Mouse (Mus musculus): ENCODE results near the gene Cetn4. TPM values are rescaled to one million over a fixed set of nuclear protein-coding genes. Genes with fewer than 3 reads are reported as not detected.

Gene Cetn4
- polyA plus RNA-seq, 1 experiment from 2014 or later = 2.0 TPM

- 70% methylated on average over 7 of the region's 7 CpGs for WGBS
- H3K4me2 ChIP-seq (ENCODE audit: low read depth, severe bottlenecking) = no peak overlapping the region
- H3K4me1 ChIP-seq (ENCODE audit: control insufficient read depth, insufficient read depth, low read length) = no peaks in the 10 kb centered on the region
- no peaks in the 10 kb centered on the region for H3K27me3 ChIP-seq (ENCODE audit: control insufficient read depth, insufficient read depth, low read length)
- H3K4me3 ChIP-seq (ENCODE audit: low read depth, low read length) = no peak overlapping the region
- DNase-seq (ENCODE audit: low spot score) (no peak), ATAC-seq (ENCODE audit: insufficient number of reproducible peaks, low FRiP score, low TSS enrichment, low read depth) (no peak)
- no peak overlapping the region for H3K27ac ChIP-seq (replicated peaks; ENCODE audit: low read depth, low read length)
- H3K9ac ChIP-seq (ENCODE audit: low read length) = no peak overlapping the region
- no peaks in the 10 kb centered on the region for H3K36me3 ChIP-seq (ENCODE audit: control insufficient read depth, insufficient read depth, low read length)
- H3K9me3 ChIP-seq (ENCODE audit: control insufficient read depth, low read length) = no peaks in the 10 kb centered on the region
Measured at GRCm38 (mm10) chr3:37290881-37291541, 21.5 kb downstream of the Cetn4 start.

DNA sequence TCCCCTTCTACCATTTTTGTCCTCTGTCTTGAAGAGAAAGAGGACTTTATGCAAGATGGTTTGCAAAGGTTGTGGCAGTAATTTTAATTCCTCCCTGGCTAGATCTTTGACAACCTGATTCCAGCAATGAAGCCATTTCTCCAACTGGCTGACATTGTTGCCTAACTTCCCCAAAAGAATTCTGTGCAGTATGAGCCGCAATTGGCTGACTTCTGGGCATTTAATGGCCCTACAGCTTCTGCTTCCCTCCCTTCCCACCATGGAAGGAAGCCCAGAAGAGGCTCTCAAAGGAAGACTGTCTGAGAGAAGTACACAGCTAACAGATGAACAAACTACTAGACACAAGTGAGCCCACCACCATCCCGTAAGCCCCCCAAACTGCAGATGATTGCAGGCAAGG lies 23.3 kb downstream of the Cetn4 start:
- Histone ChIP-seq H3K9me3 (ENCODE audit: control insufficient read depth, low read length) (no peaks in the 10 kb centered on the region), H3K4me3 (ENCODE audit: low read depth, low read length) (no peak overlapping the region), H3K4me2 (ENCODE audit: low read depth, severe bottlenecking) (no peak overlapping the region), H3K4me1 (ENCODE audit: control insufficient read depth, insufficient read depth, low read length) (no peaks in the 10 kb centered on the region), H3K9ac (ENCODE audit: low read length) (no peak overlapping the region), H3K27me3 (ENCODE audit: control insufficient read depth, insufficient read depth, low read length) (no peaks in the 10 kb centered on the region), H3K36me3 (ENCODE audit: control insufficient read depth, insufficient read depth, low read length) (no peaks in the 10 kb centered on the region), H3K27ac (replicated peaks; ENCODE audit: low read depth, low read length) (no peak overlapping the region)
- DNase-seq (ENCODE audit: low spot score) (no peak), ATAC-seq (ENCODE audit: insufficient number of reproducible peaks, low FRiP score, low TSS enrichment, low read depth) (no peak)
- 90% methylated on average over 2 of the region's 2 CpGs for WGBS

GRCm38 (mm10) chr3:37283234-37283633 lies 29.3 kb downstream of the Cetn4 start:
- no peak overlapping the region for H3K4me2 ChIP-seq (ENCODE audit: low read depth, severe bottlenecking)
- 81% methylated on average over 4 of the region's 4 CpGs for WGBS

GRCm38 (mm10) chr3:37282299-37282922 lies 30.1 kb downstream of the Cetn4 start:
- WGBS = 84% methylated on average over 11 of the region's 11 CpGs
- Histone ChIP-seq H3K27me3 (ENCODE audit: control insufficient read depth, insufficient read depth, low read length) (no peaks in the 10 kb centered on the region), H3K27ac (replicated peaks; ENCODE audit: low read depth, low read length) (no peak overlapping the region), H3K4me2 (ENCODE audit: low read depth, severe bottlenecking) (no peak overlapping the region), H3K9me3 (ENCODE audit: control insufficient read depth, low read length) (no peaks in the 10 kb centered on the region), H3K4me1 (ENCODE audit: control insufficient read depth, insufficient read depth, low read length) (no peaks in the 10 kb centered on the region), H3K4me3 (ENCODE audit: low read depth, low read length) (no peak overlapping the region), H3K36me3 (ENCODE audit: control insufficient read depth, insufficient read depth, low read length) (no peaks in the 10 kb centered on the region), H3K9ac (ENCODE audit: low read length) (no peak overlapping the region)
- DNase-seq (ENCODE audit: low spot score) (no peak), ATAC-seq (ENCODE audit: insufficient number of reproducible peaks, low FRiP score, low TSS enrichment, low read depth) (no peak)

More at GRCm38 (mm10) chr3:37283234-37283633, 29.3 kb downstream of the Cetn4 start:
- Histone ChIP-seq H3K4me3 (ENCODE audit: low read depth, low read length) (no peak overlapping the region), H3K27me3 (ENCODE audit: control insufficient read depth, insufficient read depth, low read length) (no peaks in the 10 kb centered on the region), H3K36me3 (ENCODE audit: control insufficient read depth, insufficient read depth, low read length) (no peaks in the 10 kb centered on the region), H3K9me3 (ENCODE audit: control insufficient read depth, low read length) (no peaks in the 10 kb centered on the region), H3K9ac (ENCODE audit: low read length) (no peak overlapping the region), H3K4me1 (ENCODE audit: control insufficient read depth, insufficient read depth, low read length) (no peaks in the 10 kb centered on the region), H3K27ac (replicated peaks; ENCODE audit: low read depth, low read length) (no peak overlapping the region)
- DNase-seq (ENCODE audit: low spot score) = no peak
- no peak for ATAC-seq (ENCODE audit: insufficient number of reproducible peaks, low FRiP score, low TSS enrichment, low read depth)

- Histone ChIP-seq H3K27ac (replicated peaks; ENCODE audit: low read depth, low read length) (no peak overlapping the region), H3K4me1 (ENCODE audit: control insufficient read depth, insufficient read depth, low read length) (no peaks in the 10 kb centered on the region), H3K36me3 (ENCODE audit: control insufficient read depth, insufficient read depth, low read length) (no peaks in the 10 kb centered on the region), H3K4me2 (ENCODE audit: low read depth, severe bottlenecking) (no peak overlapping the region), H3K9ac (ENCODE audit: low read length) (no peak overlapping the region), H3K27me3 (ENCODE audit: control insufficient read depth, insufficient read depth, low read length) (no peaks in the 10 kb centered on the region), H3K4me3 (ENCODE audit: low read depth, low read length) (no peak overlapping the region), H3K9me3 (ENCODE audit: control insufficient read depth, low read length) (no peaks in the 10 kb centered on the region)
- WGBS = 82% methylated on average over 8 of the region's 8 CpGs
- no peak for DNase-seq (ENCODE audit: low spot score)
- ATAC-seq (ENCODE audit: insufficient number of reproducible peaks, low FRiP score, low TSS enrichment, low read depth) = no peak
Measured at GRCm38 (mm10) chr3:37280871-37281270, 31.6 kb downstream of the Cetn4 start.

DNA sequence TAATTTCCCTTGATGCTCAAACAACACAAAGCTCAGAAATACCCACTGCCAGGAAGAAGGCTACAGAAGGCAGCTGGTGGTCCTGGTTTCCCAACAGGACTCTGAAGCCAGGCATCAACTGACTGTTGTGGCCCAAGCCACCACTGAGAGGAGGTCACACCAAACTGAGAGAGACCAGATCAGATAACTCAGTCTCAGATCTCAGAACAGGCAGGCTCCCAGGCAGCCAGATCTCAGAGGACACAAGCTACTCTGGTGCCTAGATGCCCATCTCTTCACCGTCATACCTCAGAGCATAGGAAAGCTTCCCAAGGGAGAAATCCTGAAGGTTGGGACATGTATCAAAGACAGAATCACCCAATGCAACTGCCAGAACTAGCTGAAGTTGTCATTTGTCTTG lies 32.3 kb downstream of the Cetn4 start:
- Histone ChIP-seq H3K9me3 (ENCODE audit: control insufficient read depth, low read length) (no peaks in the 10 kb centered on the region), H3K4me2 (ENCODE audit: low read depth, severe bottlenecking) (no peak overlapping the region)
- WGBS = 88% methylated on average over 1 of the region's 1 CpGs

DNA sequence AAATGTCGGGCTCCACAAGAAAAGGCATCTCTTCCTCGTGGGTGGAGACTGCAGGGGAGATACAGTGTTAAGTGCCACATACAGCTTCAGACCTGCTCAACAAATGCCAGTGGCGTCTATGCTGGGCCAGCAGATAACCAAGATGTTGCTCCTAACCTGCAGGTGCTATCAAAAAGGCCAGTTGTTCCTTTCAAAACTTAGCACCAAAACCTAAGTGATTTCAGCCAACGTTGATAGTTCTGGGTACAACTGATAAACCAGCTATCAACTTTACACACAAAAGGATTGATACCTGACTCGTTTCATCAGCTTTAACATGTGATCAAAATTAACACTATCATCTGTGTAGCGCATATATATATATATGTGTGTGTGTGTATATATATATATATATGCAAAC lies 37.8 kb downstream of the Cetn4 start:
- DNase-seq (ENCODE audit: low spot score) (no peak), ATAC-seq (ENCODE audit: insufficient number of reproducible peaks, low FRiP score, low TSS enrichment, low read depth) (no peak)
- no peaks in the 10 kb centered on the region for H3K36me3 ChIP-seq (ENCODE audit: control insufficient read depth, insufficient read depth, low read length)
- H3K27me3 ChIP-seq (ENCODE audit: control insufficient read depth, insufficient read depth, low read length) = no peaks in the 10 kb centered on the region
- 82% methylated on average over 6 of the region's 6 CpGs for WGBS
- H3K9ac ChIP-seq (ENCODE audit: low read length) = no peak overlapping the region
- H3K4me3 ChIP-seq (ENCODE audit: low read depth, low read length) = no peak overlapping the region
- no peaks in the 10 kb centered on the region for H3K4me1 ChIP-seq (ENCODE audit: control insufficient read depth, insufficient read depth, low read length)
- H3K4me2 ChIP-seq (ENCODE audit: low read depth, severe bottlenecking) = no peak overlapping the region
- H3K9me3 ChIP-seq (ENCODE audit: control insufficient read depth, low read length) = no peaks in the 10 kb centered on the region
- no peak overlapping the region for H3K27ac ChIP-seq (replicated peaks; ENCODE audit: low read depth, low read length)

More for the DNA sequence above, 32.3 kb downstream of the Cetn4 start:
- no peak overlapping the region for H3K27ac ChIP-seq (replicated peaks; ENCODE audit: low read depth, low read length)
- no peaks in the 10 kb centered on the region for H3K36me3 ChIP-seq (ENCODE audit: control insufficient read depth, insufficient read depth, low read length)
- H3K27me3 ChIP-seq (ENCODE audit: control insufficient read depth, insufficient read depth, low read length) = no peaks in the 10 kb centered on the region
- no peak overlapping the region for H3K4me3 ChIP-seq (ENCODE audit: low read depth, low read length)
- ATAC-seq (ENCODE audit: insufficient number of reproducible peaks, low FRiP score, low TSS enrichment, low read depth) = no peak
- H3K4me1 ChIP-seq (ENCODE audit: control insufficient read depth, insufficient read depth, low read length) = no peaks in the 10 kb centered on the region
- no peak for DNase-seq (ENCODE audit: low spot score)
- H3K9ac ChIP-seq (ENCODE audit: low read length) = no peak overlapping the region

DNA sequence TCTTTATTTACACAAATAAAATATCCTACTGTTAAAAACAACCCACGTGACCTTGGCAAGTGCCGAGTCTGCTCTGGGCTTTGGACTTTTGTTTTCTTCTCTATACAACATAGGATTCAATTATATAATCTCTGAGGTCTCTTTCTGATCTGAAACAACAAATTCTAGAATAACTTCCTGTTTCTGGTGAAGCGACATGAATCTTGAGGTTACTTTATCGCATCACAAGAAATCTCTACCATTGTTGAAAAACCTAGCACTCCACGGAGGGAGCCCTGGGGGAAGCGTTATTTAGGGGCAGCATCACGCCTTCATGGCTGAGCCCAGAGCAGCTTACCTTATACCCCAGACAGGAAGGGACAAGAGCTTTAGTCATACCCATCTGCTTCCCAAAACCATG lies 39.4 kb downstream of the Cetn4 start:
- 86% methylated on average over 7 of the region's 7 CpGs for WGBS
- no peak overlapping the region for H3K9ac ChIP-seq (ENCODE audit: low read length)
- H3K36me3 ChIP-seq (ENCODE audit: control insufficient read depth, insufficient read depth, low read length) = no peaks in the 10 kb centered on the region
- DNase-seq (ENCODE audit: low spot score) (no peak), ATAC-seq (ENCODE audit: insufficient number of reproducible peaks, low FRiP score, low TSS enrichment, low read depth) (no peak)
- H3K27me3 ChIP-seq (ENCODE audit: control insufficient read depth, insufficient read depth, low read length) = no peaks in the 10 kb centered on the region
- H3K4me1 ChIP-seq (ENCODE audit: control insufficient read depth, insufficient read depth, low read length) = no peaks in the 10 kb centered on the region
- H3K27ac ChIP-seq (replicated peaks; ENCODE audit: low read depth, low read length) = no peak overlapping the region
- no peak overlapping the region for H3K4me3 ChIP-seq (ENCODE audit: low read depth, low read length)
- H3K4me2 ChIP-seq (ENCODE audit: low read depth, severe bottlenecking) = no peak overlapping the region
- H3K9me3 ChIP-seq (ENCODE audit: control insufficient read depth, low read length) = no peaks in the 10 kb centered on the region

Measured in limb, embryonic 11.5 days (tissue).